In the genomic region with DNA sequence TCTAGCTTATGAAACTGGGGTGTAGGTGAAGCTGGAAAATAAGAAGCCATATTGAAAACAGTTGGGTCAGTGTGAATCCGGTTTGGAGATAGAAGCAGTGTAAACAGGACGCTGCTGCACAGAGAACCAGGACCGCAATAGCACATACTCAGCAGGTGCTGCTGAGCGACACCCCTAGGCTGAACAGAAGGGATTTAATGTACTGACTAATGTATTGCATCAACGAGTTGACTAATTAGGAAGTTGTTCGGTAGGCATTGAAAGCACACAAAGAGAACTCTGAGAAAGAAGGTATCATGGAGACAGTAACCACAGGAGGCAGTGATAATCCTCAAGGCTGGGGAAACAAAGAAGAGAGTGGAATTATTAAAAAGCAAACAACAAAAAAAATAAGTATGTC, we compare ENCODE assay signal across 8 mouse cellular contexts.
A peak's percentile ranks its signal among the peaks of the same experiment; 100 is the strongest.
DNase-seq lines count a peak whose midpoint lies in the region; ATAC-seq and TF ChIP-seq lines count a peak whose summit lies in the region.

No protein-coding gene starts in this region.

- DNase-seq in heart, adult 9 months (ENCODE audit: low spot score in 2 of 2): no peak
- DNase-seq in midbrain, embryonic 11.5 days (ENCODE audit: low spot score, missing footprints): no peak
- DNase-seq in adrenal gland, adult 18-20 months (ENCODE audit: low spot score in 2 of 2): no peak
- no peak for DNase-seq in right cerebral cortex, postnatal 10 days (ENCODE audit: low spot score in 2 of 2)

- peaks cover 0 to 2% of the 10 kb centered on the region in 2 experiments; a peak in 1 of 4 replicates for H3K4me1 ChIP-seq in heart, embryonic 14.5 days (ENCODE audit: control insufficient read depth in 2 of 2, insufficient read depth in 2 of 2, low read length in 2 of 2)
- H3K4me1 ChIP-seq in bone marrow, adult 2 months (ENCODE audit: control insufficient read depth, insufficient read depth, low read length): no peaks in the 10 kb centered on the region; the same call in 1 of the 2 replicates
- H3K4me1 ChIP-seq in hindbrain, embryonic 13.5 days (replicated peaks): no peaks in the 10 kb centered on the region; the same call in 1 of the 2 replicates
- H3K4me1 ChIP-seq in midbrain, embryonic 11.5 days (ENCODE audit: control insufficient read depth, insufficient read depth, low read length): no peaks in the 10 kb centered on the region

- no peaks in the 10 kb centered on the region for H3K27me3 ChIP-seq in heart, embryonic 14.5 days (ENCODE audit: control insufficient read depth, insufficient read depth, low read length)
- H3K27me3 ChIP-seq in hindbrain, embryonic 13.5 days: no peaks in the 10 kb centered on the region
- H3K27me3 ChIP-seq in midbrain, embryonic 11.5 days (ENCODE audit: control insufficient read depth, insufficient read depth, low read length): no peaks in the 10 kb centered on the region

- TF ChIP-seq POLR2A in bone marrow, adult 2 months (IDR thresholded peaks at IDR 0.05; ENCODE audit: borderline replicate concordance, control insufficient read depth, low read depth, low read length): no peak

- H3K9ac ChIP-seq in heart, embryonic 14.5 days (ENCODE audit: low read length): peak overlapping the region; percentile 44; the same call in 1 of the 2 replicates
- peak overlapping the region; percentile 51; the same call in 1 of the 2 replicates for H3K9ac ChIP-seq in hindbrain, embryonic 13.5 days
- peak overlapping the region; percentile 45 for H3K9ac ChIP-seq in midbrain, embryonic 11.5 days (ENCODE audit: low read length)

- WGBS in heart, embryonic 14.5 days: 34% methylated on average over 6 of the region's 6 CpGs
- 31% methylated on average over 6 of the region's 6 CpGs for WGBS in bone marrow, adult 2 months
- 21% methylated on average over 6 of the region's 6 CpGs for WGBS in hindbrain, embryonic 13.5 days
- WGBS in midbrain, embryonic 11.5 days: 28% methylated on average over 6 of the region's 6 CpGs

- no peak for ATAC-seq in heart, embryonic 14.5 days (ENCODE audit: insufficient number of reproducible peaks, insufficient read depth, low FRiP score, low read depth)
- ATAC-seq in hindbrain, embryonic 13.5 days (ENCODE audit: low FRiP score): peak; percentile 75
- peak; percentile 64 for ATAC-seq in midbrain, embryonic 11.5 days (ENCODE audit: low FRiP score)
- no peak for ATAC-seq in cerebellum, adult (ENCODE audit: insufficient number of reproducible peaks, low FRiP score, low TSS enrichment)

- H3K4me2 ChIP-seq in heart, embryonic 14.5 days (ENCODE audit: low read length): peak overlapping the region; percentile 56
- H3K4me2 ChIP-seq in hindbrain, embryonic 13.5 days: peak overlapping the region; percentile 47
- H3K4me2 ChIP-seq in midbrain, embryonic 11.5 days: peak overlapping the region; percentile 26; the same call in 1 of the 2 replicates

- no peak for TF ChIP-seq CTCF in bone marrow, adult 2 months (IDR thresholded peaks at IDR 0.05; ENCODE audit: control insufficient read depth, insufficient read depth, low read length)

- no peaks in the 10 kb centered on the region for H3K9me3 ChIP-seq in heart, embryonic 14.5 days (ENCODE audit: control insufficient read depth, low read length)
- H3K9me3 ChIP-seq in hindbrain, embryonic 13.5 days: no peaks in the 10 kb centered on the region
- H3K9me3 ChIP-seq in midbrain, embryonic 11.5 days (ENCODE audit: control insufficient read depth, low read length): no peaks in the 10 kb centered on the region

- peak overlapping the region; percentile 10 to 37; a peak in 2 of 4 replicates for H3K27ac ChIP-seq in heart, embryonic 14.5 days (replicated peaks in 1 of 2; ENCODE audit: control insufficient read depth in 1 of 2, insufficient read depth in 1 of 2, low read depth in 2 of 2, low read length in 2 of 2)
- no peak overlapping the region for H3K27ac ChIP-seq in bone marrow, adult 2 months (ENCODE audit: control insufficient read depth, insufficient read depth, low read depth, low read length, poor library complexity)
- peak overlapping the region; percentile 92 for H3K27ac ChIP-seq in hindbrain, embryonic 13.5 days
- H3K27ac ChIP-seq in midbrain, embryonic 11.5 days (ENCODE audit: low read depth, low read length): peak overlapping the region; percentile 72

- H3K36me3 ChIP-seq in heart, embryonic 14.5 days (ENCODE audit: control insufficient read depth, insufficient read depth, low read length): no peaks in the 10 kb centered on the region
- no peaks in the 10 kb centered on the region for H3K36me3 ChIP-seq in hindbrain, embryonic 13.5 days
- no peaks in the 10 kb centered on the region for H3K36me3 ChIP-seq in midbrain, embryonic 11.5 days (ENCODE audit: control insufficient read depth, insufficient read depth, low read length)

- peak overlapping the region; percentile 33 to 50; a peak in 3 of 4 replicates for H3K4me3 ChIP-seq in heart, embryonic 14.5 days (ENCODE audit: control insufficient read depth in 1 of 2, insufficient read depth in 1 of 2, low read depth in 1 of 2, low read length in 2 of 2)
- H3K4me3 ChIP-seq in bone marrow, adult 2 months (replicated peaks; ENCODE audit: control insufficient read depth, low read depth, low read length): peak overlapping the region; percentile 62
- peak overlapping the region; percentile 25 for H3K4me3 ChIP-seq in hindbrain, embryonic 13.5 days
- peak overlapping the region; percentile 23; the same call in 1 of the 2 replicates for H3K4me3 ChIP-seq in midbrain, embryonic 11.5 days (ENCODE audit: low read depth, low read length)

Comparison
In these comparisons a context has a peak if more than half of its experiments do, and no peak if none do; other contexts are left out.
1. ATAC-seq: peak in hindbrain, embryonic 13.5 days (single experiment) and midbrain, embryonic 11.5 days (single experiment); none in heart, embryonic 14.5 days (single experiment) and cerebellum, adult (single experiment).
2. Peak in every context shown above with its lines, with median percentiles within 50 percentile points of each other: H3K4me2 ChIP-seq, H3K4me3 ChIP-seq and H3K9ac ChIP-seq.